Mouse (Mus musculus): Measurements from ENCODE around the gene Satb2. TPM values are rescaled to one million over a fixed set of nuclear protein-coding genes. Genes with fewer than 3 reads are reported as not detected.

Satb2 gene
- polyA plus RNA-seq, 1 experiment from 2014 or later, result 1.1 TPM

DNA sequence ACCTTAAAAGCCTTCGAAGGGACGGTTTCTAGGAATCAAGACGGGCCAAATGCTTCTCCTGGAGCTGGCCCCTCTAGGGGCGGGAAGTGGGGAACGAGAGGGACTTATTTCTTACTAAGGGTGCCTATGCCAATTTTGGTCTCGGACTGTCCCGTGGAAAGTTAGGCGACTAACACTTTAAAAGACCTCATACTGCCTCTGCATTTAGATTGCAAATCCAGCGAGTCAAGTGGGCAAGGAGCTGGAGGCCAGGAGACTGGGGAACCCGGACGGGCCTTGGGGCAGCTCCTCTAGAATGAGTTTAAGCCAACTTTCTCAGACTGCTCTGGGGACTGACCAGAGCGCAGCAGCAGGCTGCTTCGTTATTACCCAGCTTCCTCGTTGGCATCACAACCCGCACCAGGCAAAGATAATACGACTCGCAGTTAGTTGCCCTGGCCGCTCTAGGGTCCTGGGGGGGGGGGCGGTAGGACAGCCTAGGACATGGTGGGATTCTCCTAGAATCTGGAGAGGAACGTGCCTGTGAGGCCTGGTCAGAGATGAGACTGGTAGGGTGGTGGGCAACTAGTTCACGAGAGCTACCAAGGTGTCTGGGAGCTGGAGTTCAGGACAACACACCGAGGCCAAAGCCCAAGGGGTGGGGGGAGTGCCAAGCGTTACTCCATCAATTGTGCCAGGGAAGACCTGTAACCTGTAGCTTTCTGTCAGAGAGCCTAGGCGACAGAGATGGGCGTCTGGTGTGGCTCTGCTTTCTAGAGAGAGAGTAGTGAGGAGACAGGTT lies 2.2 kb downstream of the Satb2 start:
- H3K9ac ChIP-seq (ENCODE audit: low read depth, low read length), result no peak overlapping the region
- peak overlapping the region; percentile 32 for H3K4me3 ChIP-seq (ENCODE audit: low read length)
- 2% methylated on average over 25 of the region's 25 CpGs for WGBS
- no peak for ATAC-seq
- peaks cover 43% of the 10 kb centered on the region for H3K27me3 ChIP-seq (replicated peaks; ENCODE audit: control insufficient read depth, insufficient read depth, low read length)
- H3K36me3 ChIP-seq (ENCODE audit: control insufficient read depth, insufficient read depth, low read length), result no peaks in the 10 kb centered on the region
- H3K4me1 ChIP-seq (ENCODE audit: control insufficient read depth, insufficient read depth, low read depth, low read length), result peaks cover 27% of the 10 kb centered on the region
- no peaks in the 10 kb centered on the region for H3K9me3 ChIP-seq (ENCODE audit: control insufficient read depth, low read length)
- no peak overlapping the region; the same call in none of the 2 replicates for H3K4me2 ChIP-seq (ENCODE audit: low read length)
- no peak overlapping the region for H3K27ac ChIP-seq (ENCODE audit: low read depth, low read length)

DNA sequence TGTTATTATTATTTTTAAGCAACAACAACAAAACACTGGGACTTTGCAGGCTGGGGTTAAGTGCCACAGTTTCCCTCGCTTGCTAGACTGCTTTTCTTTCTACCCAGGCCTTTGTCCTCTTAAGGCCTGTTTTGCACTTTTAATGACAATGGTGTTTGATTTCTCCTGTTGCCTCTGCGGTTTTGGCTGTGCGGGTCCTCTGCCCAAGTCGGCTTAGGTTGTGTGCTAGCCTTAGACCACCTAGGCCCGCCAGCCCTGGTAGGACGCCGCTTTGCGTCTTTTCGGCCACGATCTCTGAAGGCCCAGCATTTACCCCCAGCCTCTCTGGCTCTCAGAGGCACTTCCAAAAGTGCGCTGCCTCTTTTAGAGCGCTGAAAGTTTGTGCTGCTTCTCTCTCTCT lies 2.9 kb downstream of the Satb2 start:
- Histone ChIP-seq H3K9me3 (ENCODE audit: control insufficient read depth, low read length) (no peaks in the 10 kb centered on the region), H3K36me3 (ENCODE audit: control insufficient read depth, insufficient read depth, low read length) (no peaks in the 10 kb centered on the region), H3K27me3 (replicated peaks; ENCODE audit: control insufficient read depth, insufficient read depth, low read length) (peaks cover 42% of the 10 kb centered on the region), H3K4me3 (ENCODE audit: low read length) (no peak overlapping the region), H3K9ac (ENCODE audit: low read depth, low read length) (no peak overlapping the region), H3K27ac (ENCODE audit: low read depth, low read length) (no peak overlapping the region), H3K4me1 (ENCODE audit: control insufficient read depth, insufficient read depth, low read depth, low read length) (peaks cover 32% of the 10 kb centered on the region), H3K4me2 (ENCODE audit: low read length) (no peak overlapping the region)
- ATAC-seq, result no peak
- 2% methylated on average over 12 of the region's 12 CpGs for WGBS

DNA sequence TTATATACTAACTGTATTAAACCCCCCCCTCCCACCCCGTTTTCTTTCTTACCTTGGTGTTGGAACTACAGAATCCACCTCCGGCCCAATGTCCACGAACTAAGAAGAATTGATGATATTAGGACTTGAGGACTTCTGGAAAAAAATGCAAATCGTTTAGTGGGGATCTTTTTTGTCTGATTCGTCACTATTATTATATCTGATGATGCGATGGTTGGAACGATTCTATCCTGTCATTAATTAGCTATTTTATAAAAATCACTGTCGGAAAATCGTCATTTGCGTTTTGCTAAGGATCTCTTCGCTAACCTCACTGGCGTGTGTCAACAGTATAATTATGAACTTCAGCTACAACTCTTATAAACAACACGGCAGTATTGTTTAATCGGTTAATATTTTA lies 4.3 kb downstream of the Satb2 start:
- Histone ChIP-seq H3K27ac (ENCODE audit: low read depth, low read length) (no peak overlapping the region), H3K4me1 (ENCODE audit: control insufficient read depth, insufficient read depth, low read depth, low read length) (peaks cover 38% of the 10 kb centered on the region), H3K9me3 (ENCODE audit: control insufficient read depth, low read length) (no peaks in the 10 kb centered on the region), H3K9ac (ENCODE audit: low read depth, low read length) (no peak overlapping the region), H3K4me2 (ENCODE audit: low read length) (no peak overlapping the region), H3K4me3 (ENCODE audit: low read length) (no peak overlapping the region), H3K27me3 (replicated peaks; ENCODE audit: control insufficient read depth, insufficient read depth, low read length) (peaks cover 31% of the 10 kb centered on the region), H3K36me3 (ENCODE audit: control insufficient read depth, insufficient read depth, low read length) (no peaks in the 10 kb centered on the region)
- 6% methylated on average over 14 of the region's 14 CpGs for WGBS
- ATAC-seq, result no peak

- Histone ChIP-seq H3K36me3 (ENCODE audit: control insufficient read depth, insufficient read depth, low read length) (no peaks in the 10 kb centered on the region), H3K4me1 (ENCODE audit: control insufficient read depth, insufficient read depth, low read depth, low read length) (peaks cover 38% of the 10 kb centered on the region), H3K4me2 (ENCODE audit: low read length) (peak overlapping the region; percentile 98), H3K9me3 (ENCODE audit: control insufficient read depth, low read length) (no peaks in the 10 kb centered on the region), H3K9ac (ENCODE audit: low read depth, low read length) (peak overlapping the region; percentile 75), H3K27me3 (replicated peaks; ENCODE audit: control insufficient read depth, insufficient read depth, low read length) (peaks cover 36% of the 10 kb centered on the region), H3K4me3 (ENCODE audit: low read length) (peak overlapping the region; percentile 80), H3K27ac (ENCODE audit: low read depth, low read length) (peak overlapping the region; percentile 71; the same call in 1 of the 2 replicates)
- WGBS, result 2% methylated on average over 16 of the region's 16 CpGs
- ATAC-seq, result 0 out of 2 replicates have a peak, but pooled peaks have one; percentile 5
Observed at GRCm38 (mm10) chr1:56973593-56973950, 4.9 kb downstream of the Satb2 start.

- WGBS, result under 1% methylated on average over 47 of the region's 47 CpGs
- peaks cover 38% of the 10 kb centered on the region for H3K4me1 ChIP-seq (ENCODE audit: control insufficient read depth, insufficient read depth, low read depth, low read length)
- no peaks in the 10 kb centered on the region for H3K36me3 ChIP-seq (ENCODE audit: control insufficient read depth, insufficient read depth, low read length)
- no peaks in the 10 kb centered on the region for H3K9me3 ChIP-seq (ENCODE audit: control insufficient read depth, low read length)
- peak overlapping the region; percentile 75 for H3K9ac ChIP-seq (ENCODE audit: low read depth, low read length)
- peak; percentile 77 for ATAC-seq
- H3K4me2 ChIP-seq (ENCODE audit: low read length), result peak overlapping the region; percentile 98
- peak overlapping the region; percentile 79 for H3K27ac ChIP-seq (ENCODE audit: low read depth, low read length)
- H3K27me3 ChIP-seq (replicated peaks; ENCODE audit: control insufficient read depth, insufficient read depth, low read length), result peaks cover 32% of the 10 kb centered on the region
- H3K4me3 ChIP-seq (ENCODE audit: low read length), result peak overlapping the region; percentile 80
Observed at GRCm38 (mm10) chr1:56972950-56973592, 5.4 kb downstream of the Satb2 start.

DNA sequence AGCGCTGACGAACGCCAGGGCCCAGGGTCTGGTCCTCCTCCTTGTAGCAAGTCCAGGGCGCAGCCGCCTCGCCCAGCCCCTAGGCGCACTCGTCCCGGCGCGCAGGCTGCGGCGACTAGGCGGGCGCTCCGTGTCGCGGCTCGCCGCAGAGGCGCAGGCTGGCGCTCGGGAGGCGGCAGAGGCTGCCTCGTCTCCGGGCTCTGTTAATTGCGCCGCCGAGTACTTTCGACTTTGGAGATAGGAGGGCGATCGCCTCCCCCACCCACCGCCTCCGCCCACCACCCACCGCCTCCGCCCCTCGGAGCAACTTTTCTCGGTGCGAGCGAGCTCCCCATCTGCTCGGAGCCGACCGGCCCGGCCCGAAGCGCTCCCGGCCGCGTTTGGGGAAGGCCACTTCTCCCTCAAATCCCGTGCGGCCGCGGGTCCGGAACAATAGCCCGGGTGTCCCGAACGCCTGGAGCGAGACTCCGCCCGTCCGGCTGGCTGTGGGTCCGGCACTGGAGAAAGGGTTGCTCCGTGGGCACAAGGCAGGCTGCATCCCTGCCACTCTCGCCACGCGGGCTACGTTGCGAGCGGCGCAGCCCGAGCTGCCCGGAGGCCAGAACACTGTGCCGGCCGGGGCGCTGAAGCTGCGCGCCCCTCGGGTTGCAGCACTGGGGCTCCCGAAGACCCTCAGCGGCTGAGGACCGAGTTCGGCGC lies 6.0 kb downstream of the Satb2 start:
- 0% methylated on average over 74 of the region's 83 CpGs for WGBS
- peak overlapping the region; percentile 75 for H3K9ac ChIP-seq (ENCODE audit: low read depth, low read length)
- no peaks in the 10 kb centered on the region for H3K9me3 ChIP-seq (ENCODE audit: control insufficient read depth, low read length)
- H3K27me3 ChIP-seq (replicated peaks; ENCODE audit: control insufficient read depth, insufficient read depth, low read length), result peaks cover 31% of the 10 kb centered on the region
- peak; percentile 65 for ATAC-seq
- H3K36me3 ChIP-seq (ENCODE audit: control insufficient read depth, insufficient read depth, low read length), result no peaks in the 10 kb centered on the region
- peak overlapping the region; percentile 79 for H3K27ac ChIP-seq (ENCODE audit: low read depth, low read length)
- peak overlapping the region; percentile 80 for H3K4me3 ChIP-seq (ENCODE audit: low read length)
- peak overlapping the region; percentile 98 for H3K4me2 ChIP-seq (ENCODE audit: low read length)
- peaks cover 38% of the 10 kb centered on the region for H3K4me1 ChIP-seq (ENCODE audit: control insufficient read depth, insufficient read depth, low read depth, low read length)

GRCm38 (mm10) chr1:56971942-56972250 lies 6.6 kb downstream of the Satb2 start:
- under 1% methylated on average over 23 of the region's 23 CpGs for WGBS
- ATAC-seq, result no peak; the same call in 1 of the 2 replicates
- H3K27me3 ChIP-seq (replicated peaks; ENCODE audit: control insufficient read depth, insufficient read depth, low read length), result peaks cover 26% of the 10 kb centered on the region

DNA sequence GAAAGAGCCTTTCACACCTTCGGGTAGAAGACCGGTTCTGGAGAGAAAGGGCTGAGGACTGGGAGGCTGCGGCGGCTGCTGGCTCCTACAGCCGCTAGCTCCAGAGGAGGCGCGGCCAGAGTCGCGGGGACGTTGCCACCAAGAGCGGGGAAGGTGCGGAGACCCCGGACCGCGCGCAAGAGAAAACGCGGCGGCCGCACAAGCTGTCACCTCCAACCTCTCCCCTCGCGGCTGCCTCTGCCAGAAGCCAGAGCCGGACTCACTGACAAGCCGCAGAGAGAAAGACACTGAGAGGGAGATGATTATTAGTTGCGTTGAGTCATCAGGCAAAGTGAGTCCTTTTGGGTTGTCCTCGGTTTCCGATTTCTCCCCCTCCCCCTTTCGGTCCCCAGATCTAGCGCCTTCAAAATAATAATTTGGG lies 7.0 kb downstream of the Satb2 start:
- Histone ChIP-seq H3K36me3 (ENCODE audit: control insufficient read depth, insufficient read depth, low read length) (no peaks in the 10 kb centered on the region), H3K4me3 (ENCODE audit: low read length) (peak overlapping the region; percentile 80), H3K27me3 (replicated peaks; ENCODE audit: control insufficient read depth, insufficient read depth, low read length) (peaks cover 22% of the 10 kb centered on the region), H3K4me1 (ENCODE audit: control insufficient read depth, insufficient read depth, low read depth, low read length) (peaks cover 32% of the 10 kb centered on the region), H3K9me3 (ENCODE audit: control insufficient read depth, low read length) (no peaks in the 10 kb centered on the region), H3K9ac (ENCODE audit: low read depth, low read length) (peak overlapping the region; percentile 54), H3K4me2 (ENCODE audit: low read length) (peak overlapping the region; percentile 98), H3K27ac (ENCODE audit: low read depth, low read length) (no peak overlapping the region)
- whole genome bisulfite sequencing, result under 1% methylated on average over 29 of the region's 29 CpGs
- ATAC-seq, result no peak

More at GRCm38 (mm10) chr1:56971942-56972250, 6.6 kb downstream of the Satb2 start:
- peaks cover 36% of the 10 kb centered on the region for H3K4me1 ChIP-seq (ENCODE audit: control insufficient read depth, insufficient read depth, low read depth, low read length)
- peak overlapping the region; percentile 80 for H3K4me3 ChIP-seq (ENCODE audit: low read length)
- H3K9me3 ChIP-seq (ENCODE audit: control insufficient read depth, low read length), result no peaks in the 10 kb centered on the region
- H3K4me2 ChIP-seq (ENCODE audit: low read length), result peak overlapping the region; percentile 98
- H3K36me3 ChIP-seq (ENCODE audit: control insufficient read depth, insufficient read depth, low read length), result no peaks in the 10 kb centered on the region
- peak overlapping the region; percentile 75 for H3K9ac ChIP-seq (ENCODE audit: low read depth, low read length)
- H3K27ac ChIP-seq (ENCODE audit: low read depth, low read length), result peak overlapping the region; percentile 79; the same call in 1 of the 2 replicates

- under 1% methylated on average over 27 of the region's 27 CpGs for WGBS
- Histone ChIP-seq H3K4me2 (ENCODE audit: low read length) (peak overlapping the region; percentile 98), H3K36me3 (ENCODE audit: control insufficient read depth, insufficient read depth, low read length) (no peaks in the 10 kb centered on the region), H3K27me3 (replicated peaks; ENCODE audit: control insufficient read depth, insufficient read depth, low read length) (peaks cover 18% of the 10 kb centered on the region), H3K27ac (ENCODE audit: low read depth, low read length) (no peak overlapping the region), H3K4me3 (ENCODE audit: low read length) (peak overlapping the region; percentile 80), H3K4me1 (ENCODE audit: control insufficient read depth, insufficient read depth, low read depth, low read length) (peaks cover 32% of the 10 kb centered on the region), H3K9me3 (ENCODE audit: control insufficient read depth, low read length) (no peaks in the 10 kb centered on the region), H3K9ac (ENCODE audit: low read depth, low read length) (peak overlapping the region; percentile 54)
- ATAC-seq, result no peak
Observed at GRCm38 (mm10) chr1:56970740-56971141, 7.7 kb downstream of the Satb2 start.

All from hindbrain, embryonic 16.5 days (tissue).